Mouse (Mus musculus): ENCODE results near the gene Npat. TPM values are rescaled to one million over a fixed set of nuclear protein-coding genes. Genes with fewer than 3 reads are reported as not detected.

Npat gene
- polyA plus RNA-seq (2021; fragmentation: Nextera tagmentation) = 4.8 and 7.0 TPM in 2 replicates
- long read RNA-seq, experiment 1, full-length matches to known transcripts = 1 of 52 reads
- long read RNA-seq, experiment 1, partial matches to known transcripts = 33 of 52 reads
- long read RNA-seq, experiment 1, other reads (novel, unspliced or antisense) = 18 of 52 reads
- long read RNA-seq, experiment 2, partial matches to known transcripts = 8 of 12 reads
- long read RNA-seq, experiment 2, other reads (novel, unspliced or antisense) = 4 of 12 reads

DNA sequence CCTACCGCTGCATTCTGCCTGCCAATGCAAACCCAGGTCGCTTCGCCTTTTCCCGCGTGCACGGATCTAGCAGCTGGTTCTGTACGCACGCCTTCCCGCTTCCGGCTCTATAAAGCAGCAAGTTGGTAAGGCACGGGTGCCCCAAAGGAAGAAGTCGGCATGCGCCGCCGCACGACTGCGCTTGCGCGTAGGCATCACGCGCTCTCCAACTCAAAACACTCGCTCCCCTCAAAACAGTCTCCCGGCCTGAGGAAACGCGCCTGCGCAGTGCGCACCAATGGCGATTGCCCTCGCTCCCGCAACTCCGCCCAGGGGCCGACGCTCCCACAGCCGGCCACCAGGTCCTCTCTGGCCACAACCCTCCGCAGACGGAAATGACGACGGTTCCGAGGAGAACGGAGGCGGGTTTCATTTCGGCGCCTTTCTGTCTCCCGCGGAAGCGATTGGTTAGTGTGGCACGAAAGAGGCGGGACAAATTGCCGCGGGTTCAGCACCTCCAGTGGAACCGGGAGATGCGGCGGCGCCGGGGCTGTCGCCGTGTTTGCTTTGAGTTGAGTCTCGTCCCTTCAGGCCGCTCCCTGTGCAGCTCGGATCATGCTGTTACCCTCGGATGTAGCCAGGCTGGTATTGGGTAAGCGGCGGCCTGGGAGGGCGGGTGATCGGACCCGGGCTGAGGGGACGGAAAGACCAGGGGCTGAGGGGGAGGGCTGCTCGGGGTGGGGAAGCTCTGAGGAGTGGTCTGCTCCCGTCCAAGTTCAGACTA is at the start of gene Npat, which contains the start of gene Atm:
Npat (plus strand) TSS at position 490 of the 763 bp plus-strand sequence.
Atm (minus strand) TSS at position 183 of the 763 bp plus-strand sequence.

DNA sequence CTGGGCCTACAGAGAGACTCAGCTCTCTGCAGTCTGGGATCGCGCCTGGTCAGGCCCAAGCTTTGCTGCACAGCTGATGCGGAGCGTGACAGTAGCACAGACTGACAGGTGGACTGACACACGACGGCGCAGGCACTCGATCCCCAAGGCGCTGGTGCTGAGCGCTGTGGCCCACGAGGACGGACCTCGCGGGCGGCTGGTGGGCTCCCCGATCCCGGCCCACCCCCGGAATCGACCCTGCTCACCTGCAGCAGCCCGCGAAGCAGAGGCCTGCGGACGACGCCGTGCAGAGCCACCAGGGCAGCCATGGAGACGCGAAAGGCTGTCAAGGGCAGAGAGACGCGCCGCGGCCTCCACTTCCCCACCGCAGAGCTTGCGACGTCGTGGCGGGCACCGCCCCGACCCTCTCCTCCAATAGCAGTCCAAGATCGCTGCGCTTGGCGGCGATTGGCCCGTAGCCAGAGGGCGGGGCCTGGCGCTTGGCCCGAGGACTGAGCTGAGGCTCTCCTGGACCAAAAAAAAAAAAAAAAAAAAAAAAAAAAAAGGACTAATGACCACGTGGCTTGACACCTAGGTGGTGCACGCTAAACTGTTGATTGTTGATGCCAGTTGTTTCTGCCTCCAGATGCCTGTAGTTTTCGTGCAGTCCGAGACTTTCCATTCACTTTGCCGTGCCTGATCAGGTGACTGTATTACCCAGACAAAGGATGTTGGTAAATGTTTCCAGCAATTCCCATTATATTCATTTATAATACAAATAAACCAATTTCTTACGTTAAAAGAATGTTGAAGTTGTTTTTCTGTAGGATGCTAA is 73.3 kb downstream of the Npat start, which contains the start of gene Acat1:
Acat1 (minus strand) TSS at position 415 of the 814 bp plus-strand sequence.

Other genes starting within 250 kb of the Npat start
- 6.1 and 6.6 TPM in 2 replicates for gene Exph5, start 235.4 kb upstream of the Npat start, polyA plus RNA-seq (2021; fragmentation: Nextera tagmentation)
- gene Kdelc2, start 153.0 kb upstream of the Npat start, polyA plus RNA-seq (2021; fragmentation: Nextera tagmentation) = 3.7 and 5.6 TPM in 2 replicates
- 0.18 and 0.41 TPM in 2 replicates for gene 4930550C14Rik, start 134.7 kb upstream of the Npat start, polyA plus RNA-seq (2021; fragmentation: Nextera tagmentation)
- gene Atm, start 307 bp upstream of the Npat start, polyA plus RNA-seq (2021; fragmentation: Nextera tagmentation) = 2.1 and 2.6 TPM in 2 replicates
- 55.0 and 62.7 TPM in 2 replicates for gene Acat1, start 73.3 kb downstream of the Npat start, polyA plus RNA-seq (2021; fragmentation: Nextera tagmentation)
- 37.7 and 66.1 TPM in 2 replicates for gene Cul5, start 133.0 kb downstream of the Npat start, polyA plus RNA-seq (2021; fragmentation: Nextera tagmentation)
- 0.55 and 0.61 TPM in 2 replicates for gene Rab39, start 169.2 kb downstream of the Npat start, polyA plus RNA-seq (2021; fragmentation: Nextera tagmentation)
- gene Slc35f2, start 234.5 kb downstream of the Npat start, polyA plus RNA-seq (2021; fragmentation: Nextera tagmentation) = 2.3 and 3.0 TPM in 2 replicates